Mouse (Mus musculus) MN1 (cell line): ENCODE measurements around the gene Olfr298.

Experiments used
- DNase-seq: peaks from one replicate; pipeline ENCODE4 v3.0.0-alpha.2; 2016; ENCODE audit warnings: low spot score

Olfr298 gene

DNA sequence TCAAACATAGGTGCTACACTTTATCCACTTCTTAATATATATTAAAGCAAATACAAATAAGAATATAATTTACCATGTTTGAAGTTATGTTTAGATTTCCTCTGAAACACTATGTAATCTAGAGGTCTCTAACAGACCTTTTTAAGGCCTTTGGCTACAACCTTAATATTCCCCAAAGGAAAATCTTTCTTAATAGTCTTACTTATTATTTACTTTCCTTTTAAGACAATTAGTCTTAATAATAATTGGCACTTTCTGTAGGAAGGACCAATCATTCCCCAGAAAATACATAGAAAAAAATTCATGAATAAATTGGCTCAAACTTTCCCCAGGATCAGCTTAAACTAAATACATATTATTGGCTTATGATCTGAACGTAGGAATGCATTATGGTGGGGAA is at the start of gene Olfr298:
Gene Olfr298 (minus strand): TSS at position 101 of the 400 bp plus-strand sequence.
- DNase-seq, result no peak

GRCm38 (mm10) chr7:86519668-86520067 is 27.4 kb upstream of the Olfr298 start, which contains the start of gene Olfr297:
Olfr297 (plus strand) TSS chr7:86519968.
- DNase-seq, result no peak

- DNase-seq, result no peak
Observed at GRCm38 (mm10) chr7:86459621-86460020, 32.7 kb downstream of the Olfr298 start, which contains the start of gene Olfr299. Olfr299 (plus strand) TSS chr7:86459921.
